Mouse (Mus musculus): ENCODE results near the gene Zfp354b. TPM values are rescaled to one million over a fixed set of nuclear protein-coding genes. Genes with fewer than 3 reads are reported as not detected.

Gene Zfp354b
- polyA plus RNA-seq, 1 experiment from 2014 or later: 4.7 TPM

DNA sequence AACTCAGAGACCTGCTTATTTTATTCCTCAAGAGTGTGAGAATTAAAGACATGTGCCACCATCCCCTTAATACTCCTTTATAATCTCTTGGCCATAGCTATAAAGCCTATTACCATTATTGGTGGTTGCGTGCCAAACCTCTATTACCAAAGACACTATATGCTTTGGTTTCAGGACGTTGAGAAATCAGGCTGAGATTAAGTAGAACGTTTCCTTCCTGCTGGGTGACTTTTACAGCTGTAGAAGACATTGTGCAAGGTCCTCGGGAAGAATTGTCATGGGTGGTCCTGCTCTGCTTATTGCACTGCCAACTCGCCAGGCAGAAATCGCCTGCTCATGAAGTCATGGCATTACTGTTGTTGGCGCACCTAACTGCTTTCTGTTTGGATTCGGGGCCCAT is 7.0 kb upstream of the Zfp354b start:
- no peak overlapping the region for H3K27ac ChIP-seq (ENCODE audit: low read depth, low read length)

DNA sequence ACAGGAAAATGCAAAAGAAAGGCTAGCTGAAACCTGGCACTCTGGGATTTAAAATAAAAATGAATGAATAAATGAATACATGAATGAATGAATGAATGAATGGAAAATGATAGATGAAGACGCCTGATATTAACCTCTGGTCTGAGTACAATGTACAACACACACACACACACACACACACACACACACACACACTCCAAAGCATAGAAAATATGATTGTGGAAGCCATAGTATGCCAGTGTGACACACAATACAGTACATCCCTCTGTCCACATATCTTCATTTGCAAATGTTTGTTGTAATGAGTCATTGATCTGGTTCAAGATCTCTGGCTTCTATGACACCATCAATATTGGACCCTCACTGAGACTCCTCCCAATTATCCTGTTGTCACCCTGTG is 607 bp upstream of the Zfp354b start:
- Histone ChIP-seq H3K36me3 (ENCODE audit: control insufficient read depth, insufficient read depth, low read length) (no peaks in the 10 kb centered on the region), H3K27me3 (replicated peaks; ENCODE audit: control insufficient read depth, insufficient read depth, low read length) (no peaks in the 10 kb centered on the region), H3K9ac (ENCODE audit: low read depth, low read length) (no peak overlapping the region), H3K4me1 (ENCODE audit: control insufficient read depth, insufficient read depth, low read depth, low read length) (peaks cover 5% of the 10 kb centered on the region), H3K4me2 (ENCODE audit: low read length) (peak overlapping the region; percentile 88), H3K4me3 (ENCODE audit: low read length) (no peak overlapping the region; the same call in 1 of the 2 replicates), H3K27ac (ENCODE audit: low read depth, low read length) (peak overlapping the region; percentile 64), H3K9me3 (ENCODE audit: control insufficient read depth, low read length) (no peaks in the 10 kb centered on the region)
- 64% methylated on average over 1 of the region's 1 CpGs for WGBS
- peak; percentile 43 for ATAC-seq

More for the DNA sequence above, 7.0 kb upstream of the Zfp354b start:
- H3K4me3 ChIP-seq (ENCODE audit: low read length): no peak overlapping the region
- H3K36me3 ChIP-seq (ENCODE audit: control insufficient read depth, insufficient read depth, low read length): no peaks in the 10 kb centered on the region
- ATAC-seq: no peak
- no peak overlapping the region for H3K4me2 ChIP-seq (ENCODE audit: low read length)
- no peaks in the 10 kb centered on the region for H3K9me3 ChIP-seq (ENCODE audit: control insufficient read depth, low read length)
- H3K4me1 ChIP-seq (ENCODE audit: control insufficient read depth, insufficient read depth, low read depth, low read length): no peaks in the 10 kb centered on the region
- 82% methylated on average over 8 of the region's 8 CpGs for WGBS
- no peaks in the 10 kb centered on the region for H3K27me3 ChIP-seq (replicated peaks; ENCODE audit: control insufficient read depth, insufficient read depth, low read length)
- H3K9ac ChIP-seq (ENCODE audit: low read depth, low read length): no peak overlapping the region

DNA sequence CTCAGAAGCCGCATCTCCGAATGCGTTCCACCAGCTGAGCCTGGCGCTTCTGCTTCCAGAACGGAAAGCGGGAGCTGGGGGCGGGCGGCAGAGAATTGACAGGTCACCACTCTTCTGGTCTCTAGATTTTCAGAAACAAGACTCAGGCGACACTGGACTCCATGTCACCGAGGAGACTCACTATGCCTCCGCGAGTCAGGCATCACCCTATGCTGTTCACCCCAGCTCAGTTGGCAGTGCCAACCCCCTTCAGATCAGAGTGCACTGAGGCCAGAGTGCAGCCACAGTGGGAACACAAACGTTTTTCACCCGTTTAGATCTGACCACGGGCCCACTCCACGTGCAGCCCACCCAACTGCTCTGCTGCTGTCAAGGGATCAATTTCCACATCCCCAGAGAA is 412 bp downstream of the Zfp354b start:
- peak overlapping the region; percentile 86 for H3K27ac ChIP-seq (ENCODE audit: low read depth, low read length)
- peak overlapping the region; percentile 88 for H3K4me2 ChIP-seq (ENCODE audit: low read length)
- peaks cover 5% of the 10 kb centered on the region for H3K4me1 ChIP-seq (ENCODE audit: control insufficient read depth, insufficient read depth, low read depth, low read length)
- peak overlapping the region; percentile 60 for H3K4me3 ChIP-seq (ENCODE audit: low read length)
- H3K27me3 ChIP-seq (replicated peaks; ENCODE audit: control insufficient read depth, insufficient read depth, low read length): no peaks in the 10 kb centered on the region
- 2% methylated on average over 16 of the region's 16 CpGs for WGBS
- H3K9ac ChIP-seq (ENCODE audit: low read depth, low read length): peak overlapping the region; percentile 76
- no peaks in the 10 kb centered on the region for H3K9me3 ChIP-seq (ENCODE audit: control insufficient read depth, low read length)
- peak; percentile 72 for ATAC-seq
- no peaks in the 10 kb centered on the region for H3K36me3 ChIP-seq (ENCODE audit: control insufficient read depth, insufficient read depth, low read length)

DNA sequence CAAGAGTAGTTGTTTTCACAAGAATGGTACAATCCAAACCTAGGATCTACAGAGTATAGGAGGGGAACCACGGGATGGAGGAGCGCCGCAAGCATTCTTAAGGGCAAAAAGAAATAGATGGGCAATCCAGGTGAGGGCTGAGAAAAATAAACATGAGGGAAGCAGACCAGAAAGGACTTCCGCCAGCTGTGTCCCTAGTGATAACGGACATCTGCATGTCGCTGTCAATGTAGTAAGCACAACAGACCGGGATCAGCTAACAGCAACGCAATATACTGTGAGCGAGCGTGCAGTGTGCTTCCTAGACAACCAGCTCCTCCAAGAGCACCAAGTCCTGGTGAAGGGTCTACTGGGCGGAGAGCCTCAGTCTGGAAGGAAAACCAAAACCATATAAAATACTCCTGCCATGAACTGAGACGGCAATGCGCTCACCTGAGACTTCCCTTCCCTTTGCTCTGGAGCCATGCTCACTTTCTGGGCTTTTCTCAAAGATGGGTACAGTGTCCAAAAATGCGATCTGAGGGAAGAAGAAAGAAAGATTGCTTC is 891 bp downstream of the Zfp354b start:
- no peak for ATAC-seq
- H3K4me1 ChIP-seq (ENCODE audit: control insufficient read depth, insufficient read depth, low read depth, low read length): peaks cover 5% of the 10 kb centered on the region
- H3K27ac ChIP-seq (ENCODE audit: low read depth, low read length): peak overlapping the region; percentile 86
- peak overlapping the region; percentile 60 for H3K4me3 ChIP-seq (ENCODE audit: low read length)
- peak overlapping the region; percentile 76 for H3K9ac ChIP-seq (ENCODE audit: low read depth, low read length)
- peak overlapping the region; percentile 88 for H3K4me2 ChIP-seq (ENCODE audit: low read length)
- no peaks in the 10 kb centered on the region for H3K9me3 ChIP-seq (ENCODE audit: control insufficient read depth, low read length)
- H3K27me3 ChIP-seq (replicated peaks; ENCODE audit: control insufficient read depth, insufficient read depth, low read length): no peaks in the 10 kb centered on the region
- H3K36me3 ChIP-seq (ENCODE audit: control insufficient read depth, insufficient read depth, low read length): no peaks in the 10 kb centered on the region
- WGBS: 19% methylated on average over 14 of the region's 14 CpGs

DNA sequence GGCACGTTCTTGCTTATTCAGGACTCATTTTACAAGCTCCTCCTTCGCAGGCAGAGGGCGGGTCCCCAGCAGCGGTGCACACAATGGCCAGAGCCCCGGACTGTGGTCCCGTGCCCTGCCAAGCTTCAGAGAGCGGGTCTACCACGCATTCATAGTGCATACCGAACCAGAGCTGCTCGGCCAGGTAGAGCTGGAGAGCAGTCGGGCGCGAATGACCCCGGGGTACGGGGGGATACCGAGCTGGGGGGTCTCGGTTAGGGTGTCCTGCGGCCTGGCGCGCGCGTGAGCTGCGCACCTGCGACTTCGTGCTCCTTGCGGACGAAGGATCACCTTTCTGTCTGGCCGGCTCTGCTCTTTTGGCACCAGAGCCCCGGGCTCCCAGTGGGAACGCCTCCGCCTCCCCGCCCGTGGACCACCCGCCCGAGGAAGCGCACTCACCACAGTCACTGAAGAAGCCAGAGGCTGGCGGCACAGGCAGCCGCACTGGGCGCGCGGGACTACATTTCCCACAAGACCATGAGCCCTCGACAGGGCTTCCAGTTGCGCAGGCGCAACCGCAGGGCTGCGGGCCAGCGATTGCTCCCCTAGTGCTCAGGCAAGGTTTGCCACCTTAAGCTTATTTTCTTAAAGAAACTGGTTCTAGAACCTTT is 15.6 kb downstream of the Zfp354b start, which contains the start of gene Zfp2:
Gene Zfp2 (minus strand): TSS at position 495 of the 650 bp plus-strand sequence.
- Histone ChIP-seq H3K4me2 (ENCODE audit: low read length) (peak within 1 kb of the TSS; percentile 47), H3K4me1 (ENCODE audit: control insufficient read depth, insufficient read depth, low read depth, low read length) (peaks cover 7% of the 10 kb centered on the region), H3K4me3 (ENCODE audit: low read length) (peak within 1 kb of the TSS; percentile 91), H3K9me3 (ENCODE audit: control insufficient read depth, low read length) (peaks cover 19% of the 10 kb centered on the region), H3K36me3 (ENCODE audit: control insufficient read depth, insufficient read depth, low read length) (peaks cover 18% of the 10 kb centered on the region), H3K27ac (ENCODE audit: low read depth, low read length) (peak within 1 kb of the TSS; percentile 95), H3K9ac (ENCODE audit: low read depth, low read length) (peak within 1 kb of the TSS; percentile 95), H3K27me3 (replicated peaks; ENCODE audit: control insufficient read depth, insufficient read depth, low read length) (no peaks in the 10 kb centered on the region)
- 0% methylated on average over 47 of the region's 47 CpGs for WGBS
- peak; percentile 98 for ATAC-seq

DNA sequence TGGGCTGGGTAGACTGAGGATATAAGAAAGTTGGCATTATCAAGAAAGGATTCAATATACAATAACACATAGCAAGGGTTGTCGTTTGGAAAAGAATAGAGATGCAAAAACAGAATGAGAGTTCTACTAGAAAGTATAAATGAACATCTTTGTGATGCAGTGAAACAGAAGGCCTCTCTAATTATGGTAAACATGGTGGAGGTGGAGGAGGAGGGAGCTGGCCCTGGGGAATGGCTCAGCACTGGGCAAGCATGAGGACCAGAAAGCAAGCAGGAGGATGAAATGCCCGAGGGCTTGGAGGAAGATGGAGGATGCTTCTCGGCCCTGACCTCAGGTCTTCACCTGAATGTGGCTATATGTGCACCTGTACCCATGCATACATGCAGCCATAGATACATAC is 17.0 kb downstream of the Zfp354b start:
- peaks cover 26% of the 10 kb centered on the region for H3K9me3 ChIP-seq (ENCODE audit: control insufficient read depth, low read length)
- no peak overlapping the region for H3K4me3 ChIP-seq (ENCODE audit: low read length)
- H3K27me3 ChIP-seq (replicated peaks; ENCODE audit: control insufficient read depth, insufficient read depth, low read length): no peaks in the 10 kb centered on the region
- H3K4me2 ChIP-seq (ENCODE audit: low read length): peak overlapping the region; percentile 47; the same call in 1 of the 2 replicates
- no peak for ATAC-seq
- 94% methylated on average over 3 of the region's 3 CpGs for WGBS
- H3K9ac ChIP-seq (ENCODE audit: low read depth, low read length): no peak overlapping the region
- peaks cover 7% of the 10 kb centered on the region for H3K4me1 ChIP-seq (ENCODE audit: control insufficient read depth, insufficient read depth, low read depth, low read length)
- no peak overlapping the region for H3K27ac ChIP-seq (ENCODE audit: low read depth, low read length)
- H3K36me3 ChIP-seq (ENCODE audit: control insufficient read depth, insufficient read depth, low read length): peaks cover 31% of the 10 kb centered on the region

DNA sequence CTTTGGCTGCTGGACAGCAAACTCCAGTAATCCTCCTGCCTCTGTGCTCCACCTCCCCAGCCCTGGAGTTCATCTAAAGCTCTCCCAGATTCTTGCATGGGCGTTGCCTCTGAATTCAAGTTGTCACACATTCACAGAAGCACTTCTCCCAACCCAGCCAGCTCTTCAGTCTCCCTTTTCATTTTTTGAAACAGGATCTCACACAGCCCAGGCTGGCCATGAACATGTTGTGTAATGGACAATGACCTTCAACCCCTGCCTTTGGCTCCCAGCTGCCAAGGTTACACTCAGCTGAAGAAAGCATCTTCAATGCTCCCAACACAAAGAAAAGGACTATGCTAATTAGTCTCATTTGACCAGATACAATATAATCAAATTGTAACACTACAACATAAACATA is 18.1 kb downstream of the Zfp354b start:
- no peaks in the 10 kb centered on the region for H3K27me3 ChIP-seq (replicated peaks; ENCODE audit: control insufficient read depth, insufficient read depth, low read length)
- peaks cover 29% of the 10 kb centered on the region for H3K9me3 ChIP-seq (ENCODE audit: control insufficient read depth, low read length)
- no peak for ATAC-seq
- H3K9ac ChIP-seq (ENCODE audit: low read depth, low read length): no peak overlapping the region
- H3K27ac ChIP-seq (ENCODE audit: low read depth, low read length): no peak overlapping the region
- H3K4me2 ChIP-seq (ENCODE audit: low read length): no peak overlapping the region
- H3K36me3 ChIP-seq (ENCODE audit: control insufficient read depth, insufficient read depth, low read length): peaks cover 43% of the 10 kb centered on the region
- H3K4me1 ChIP-seq (ENCODE audit: control insufficient read depth, insufficient read depth, low read depth, low read length): peaks cover 7% of the 10 kb centered on the region
- no peak overlapping the region for H3K4me3 ChIP-seq (ENCODE audit: low read length)
- 85% methylated on average over 1 of the region's 1 CpGs for WGBS

DNA sequence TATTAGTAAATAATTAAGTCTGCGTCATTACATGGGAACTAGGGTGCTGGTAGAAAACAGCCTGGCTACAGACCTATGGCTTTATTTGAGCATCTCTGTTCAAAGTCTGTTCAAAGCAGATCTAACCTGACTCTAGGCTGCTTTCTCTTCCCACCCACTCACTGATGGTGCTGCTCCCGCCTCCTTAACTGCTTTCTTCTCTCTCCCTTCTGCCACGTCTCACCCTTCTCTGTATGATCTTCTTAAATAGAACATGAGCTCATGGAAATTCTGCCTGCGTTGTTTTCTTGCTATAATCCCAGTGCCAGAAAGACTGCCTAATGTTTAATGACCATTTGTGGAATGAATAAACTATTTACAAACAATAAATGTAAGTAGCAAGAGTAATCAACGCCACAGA is 23.3 kb downstream of the Zfp354b start:
- peaks cover 92% of the 10 kb centered on the region for H3K36me3 ChIP-seq (ENCODE audit: control insufficient read depth, insufficient read depth, low read length)
- H3K9ac ChIP-seq (ENCODE audit: low read depth, low read length): no peak overlapping the region
- H3K4me3 ChIP-seq (ENCODE audit: low read length): no peak overlapping the region
- H3K4me2 ChIP-seq (ENCODE audit: low read length): no peak overlapping the region
- no peak for ATAC-seq
- no peaks in the 10 kb centered on the region for H3K4me1 ChIP-seq (ENCODE audit: control insufficient read depth, insufficient read depth, low read depth, low read length)
- H3K9me3 ChIP-seq (ENCODE audit: control insufficient read depth, low read length): peaks cover 57% of the 10 kb centered on the region
- no peak overlapping the region for H3K27ac ChIP-seq (ENCODE audit: low read depth, low read length)
- no peaks in the 10 kb centered on the region for H3K27me3 ChIP-seq (replicated peaks; ENCODE audit: control insufficient read depth, insufficient read depth, low read length)
- 92% methylated on average over 5 of the region's 5 CpGs for WGBS

DNA sequence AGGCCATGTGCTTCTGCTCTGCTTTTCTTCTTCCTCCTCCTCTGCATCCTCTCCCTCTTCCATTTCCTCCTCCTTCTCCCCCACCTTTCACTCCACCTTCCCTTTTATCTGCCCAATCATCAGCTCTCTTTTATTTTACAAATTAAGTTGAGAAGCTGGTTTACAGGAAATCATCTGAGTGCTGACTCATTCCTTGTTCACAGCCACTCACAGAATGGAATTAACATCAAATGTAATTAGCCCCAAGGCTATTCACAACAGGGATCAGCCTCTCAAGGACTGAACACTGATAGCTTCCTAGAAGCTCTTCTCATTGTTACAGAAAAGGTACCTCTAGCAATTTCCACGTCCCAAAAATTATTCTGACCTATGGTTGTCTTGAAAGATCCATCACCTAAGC is 34.1 kb downstream of the Zfp354b start:
- ATAC-seq: no peak
- no peaks in the 10 kb centered on the region for H3K4me1 ChIP-seq (ENCODE audit: control insufficient read depth, insufficient read depth, low read depth, low read length)
- no peak overlapping the region for H3K9ac ChIP-seq (ENCODE audit: low read depth, low read length)
- H3K9me3 ChIP-seq (ENCODE audit: control insufficient read depth, low read length): peaks cover 56% of the 10 kb centered on the region
- H3K27me3 ChIP-seq (replicated peaks; ENCODE audit: control insufficient read depth, insufficient read depth, low read length): no peaks in the 10 kb centered on the region
- no peak overlapping the region for H3K4me3 ChIP-seq (ENCODE audit: low read length)
- 81% methylated on average over 1 of the region's 1 CpGs for WGBS
- H3K4me2 ChIP-seq (ENCODE audit: low read length): no peak overlapping the region
- H3K36me3 ChIP-seq (ENCODE audit: control insufficient read depth, insufficient read depth, low read length): peaks cover 39% of the 10 kb centered on the region
- no peak overlapping the region for H3K27ac ChIP-seq (ENCODE audit: low read depth, low read length)

All from hindbrain, embryonic 16.5 days (tissue).